Mouse (Mus musculus): ENCODE measurements around the gene Pde1a. TPM values are rescaled to one million over a fixed set of nuclear protein-coding genes. Genes with fewer than 3 reads are reported as not detected.
A peak's percentile ranks its signal among the peaks of the same experiment; 100 is the strongest.

Gene Pde1a
- 0.63 and 0.77 TPM in 2 replicates for polyA plus RNA-seq (2016; fragmentation: Nextera tagmentation; extraction: Ambion mirVana)

GRCm38 (mm10) chr2:80128861-80129698 is at the start of gene Pde1a:
Gene Pde1a (minus strand): TSS chr2:80129458.
- no peaks in the 10 kb centered on the region for H3K36me3 ChIP-seq (replicated peaks)
- H3K27ac ChIP-seq (replicated peaks), result peak within 1 kb of the TSS; percentile 24; the same call in 1 of the 2 replicates
- peak; percentile 44 for DNase-seq (ENCODE audit: low spot score)
- 17% methylated on average over 21 of the region's 21 CpGs for WGBS
- H3K27me3 ChIP-seq (replicated peaks; ENCODE audit: low read depth, poor library complexity, severe bottlenecking), result no peaks in the 10 kb centered on the region
- peak within 1 kb of the TSS; percentile 55 for H3K4me3 ChIP-seq
- H3K9me3 ChIP-seq, result no peaks in the 10 kb centered on the region
- peaks cover 19% of the 10 kb centered on the region for H3K4me1 ChIP-seq

- no peaks in the 10 kb centered on the region for H3K36me3 ChIP-seq (replicated peaks)
- no peak for DNase-seq (ENCODE audit: low spot score)
- H3K4me3 ChIP-seq, result no peak overlapping the region
- H3K27ac ChIP-seq (replicated peaks), result no peak overlapping the region
- no peaks in the 10 kb centered on the region for H3K4me1 ChIP-seq
- no peaks in the 10 kb centered on the region for H3K9me3 ChIP-seq
- H3K27me3 ChIP-seq (replicated peaks; ENCODE audit: low read depth, poor library complexity, severe bottlenecking), result no peaks in the 10 kb centered on the region
- WGBS, result 65% methylated on average over 4 of the region's 4 CpGs
These were observed 49.5 kb upstream of the Pde1a start for GRCm38 (mm10) chr2:80178608-80179280.

- H3K36me3 ChIP-seq (replicated peaks), result no peaks in the 10 kb centered on the region
- 75% methylated on average over 3 of the region's 3 CpGs for WGBS
- H3K4me3 ChIP-seq, result no peak overlapping the region
- no peaks in the 10 kb centered on the region for H3K27me3 ChIP-seq (replicated peaks; ENCODE audit: low read depth, poor library complexity, severe bottlenecking)
- DNase-seq (ENCODE audit: low spot score), result no peak
- H3K4me1 ChIP-seq, result no peaks in the 10 kb centered on the region
- H3K9me3 ChIP-seq, result no peaks in the 10 kb centered on the region
- H3K27ac ChIP-seq (replicated peaks), result no peak overlapping the region
These were observed 48.9 kb upstream of the Pde1a start for GRCm38 (mm10) chr2:80178154-80178553.

- H3K4me3 ChIP-seq, result no peak overlapping the region
- H3K9me3 ChIP-seq, result no peaks in the 10 kb centered on the region
- WGBS, result 93% methylated on average over 1 of the region's 1 CpGs
- DNase-seq (ENCODE audit: low spot score), result no peak
- no peaks in the 10 kb centered on the region for H3K36me3 ChIP-seq (replicated peaks)
- no peak overlapping the region for H3K27ac ChIP-seq (replicated peaks)
- H3K27me3 ChIP-seq (replicated peaks; ENCODE audit: low read depth, poor library complexity, severe bottlenecking), result no peaks in the 10 kb centered on the region
- H3K4me1 ChIP-seq, result no peaks in the 10 kb centered on the region
These were observed 38.8 kb upstream of the Pde1a start for GRCm38 (mm10) chr2:80168103-80168502.

- no peaks in the 10 kb centered on the region for H3K9me3 ChIP-seq
- WGBS, result 86% methylated on average over 2 of the region's 2 CpGs
- no peak for DNase-seq (ENCODE audit: low spot score)
- H3K27ac ChIP-seq (replicated peaks), result no peak overlapping the region
- no peaks in the 10 kb centered on the region for H3K36me3 ChIP-seq (replicated peaks)
- no peaks in the 10 kb centered on the region for H3K27me3 ChIP-seq (replicated peaks; ENCODE audit: low read depth, poor library complexity, severe bottlenecking)
- no peaks in the 10 kb centered on the region for H3K4me1 ChIP-seq
- no peak overlapping the region for H3K4me3 ChIP-seq
These were observed 29.5 kb upstream of the Pde1a start for GRCm38 (mm10) chr2:80158784-80159183.

- H3K27me3 ChIP-seq (replicated peaks; ENCODE audit: low read depth, poor library complexity, severe bottlenecking), result no peaks in the 10 kb centered on the region
- no peak overlapping the region for H3K4me3 ChIP-seq
- H3K36me3 ChIP-seq (replicated peaks), result no peaks in the 10 kb centered on the region
- no peaks in the 10 kb centered on the region for H3K4me1 ChIP-seq
- no peak for DNase-seq (ENCODE audit: low spot score)
- WGBS, result 87% methylated on average over 3 of the region's 3 CpGs
- no peak overlapping the region for H3K27ac ChIP-seq (replicated peaks)
- no peaks in the 10 kb centered on the region for H3K9me3 ChIP-seq
These were observed 28.9 kb upstream of the Pde1a start for GRCm38 (mm10) chr2:80158196-80158595.

- H3K4me1 ChIP-seq, result no peaks in the 10 kb centered on the region
- H3K9me3 ChIP-seq, result no peaks in the 10 kb centered on the region
- no peak for DNase-seq (ENCODE audit: low spot score)
- H3K27ac ChIP-seq (replicated peaks), result no peak overlapping the region
- WGBS, result 86% methylated on average over 6 of the region's 6 CpGs
- no peaks in the 10 kb centered on the region for H3K27me3 ChIP-seq (replicated peaks; ENCODE audit: low read depth, poor library complexity, severe bottlenecking)
- H3K36me3 ChIP-seq (replicated peaks), result no peaks in the 10 kb centered on the region
- no peak overlapping the region for H3K4me3 ChIP-seq
These were observed 20.8 kb upstream of the Pde1a start for GRCm38 (mm10) chr2:80150019-80150418.

- H3K27ac ChIP-seq (replicated peaks), result no peak overlapping the region
- no peak overlapping the region for H3K4me3 ChIP-seq
- no peaks in the 10 kb centered on the region for H3K36me3 ChIP-seq (replicated peaks)
- H3K9me3 ChIP-seq, result no peaks in the 10 kb centered on the region
- H3K27me3 ChIP-seq (replicated peaks; ENCODE audit: low read depth, poor library complexity, severe bottlenecking), result no peaks in the 10 kb centered on the region
- WGBS, result 82% methylated on average over 3 of the region's 3 CpGs
- H3K4me1 ChIP-seq, result no peaks in the 10 kb centered on the region
- no peak for DNase-seq (ENCODE audit: low spot score)
These were observed 20.1 kb upstream of the Pde1a start for GRCm38 (mm10) chr2:80149332-80149731.

- Histone ChIP-seq H3K9me3 (no peaks in the 10 kb centered on the region), H3K36me3 (replicated peaks) (no peaks in the 10 kb centered on the region), H3K27ac (replicated peaks) (no peak overlapping the region), H3K27me3 (replicated peaks; ENCODE audit: low read depth, poor library complexity, severe bottlenecking) (no peaks in the 10 kb centered on the region), H3K4me3 (no peak overlapping the region), H3K4me1 (no peaks in the 10 kb centered on the region)
- WGBS, result 85% methylated on average over 3 of the region's 3 CpGs
- DNase-seq (ENCODE audit: low spot score), result no peak
These were observed 5.8 kb upstream of the Pde1a start for GRCm38 (mm10) chr2:80135076-80135475.

- no peak overlapping the region for H3K4me3 ChIP-seq
- no peak for DNase-seq (ENCODE audit: low spot score)
- WGBS, result 91% methylated on average over 3 of the region's 3 CpGs
- no peaks in the 10 kb centered on the region for H3K36me3 ChIP-seq (replicated peaks)
- H3K27me3 ChIP-seq (replicated peaks; ENCODE audit: low read depth, poor library complexity, severe bottlenecking), result no peaks in the 10 kb centered on the region
- H3K27ac ChIP-seq (replicated peaks), result no peak overlapping the region
- no peaks in the 10 kb centered on the region for H3K9me3 ChIP-seq
- peaks cover 14% of the 10 kb centered on the region for H3K4me1 ChIP-seq
These were observed 3.4 kb upstream of the Pde1a start for GRCm38 (mm10) chr2:80132677-80133076.

GRCm38 (mm10) chr2:80126663-80127062 is 2.6 kb downstream of the Pde1a start:
- H3K27ac ChIP-seq (replicated peaks), result no peak overlapping the region
- 31% methylated on average over 4 of the region's 4 CpGs for WGBS
- H3K9me3 ChIP-seq, result no peaks in the 10 kb centered on the region
- no peaks in the 10 kb centered on the region for H3K36me3 ChIP-seq (replicated peaks)
- peaks cover 19% of the 10 kb centered on the region for H3K4me1 ChIP-seq
- no peak overlapping the region for H3K4me3 ChIP-seq
- DNase-seq (ENCODE audit: low spot score), result no peak
- H3K27me3 ChIP-seq (replicated peaks; ENCODE audit: low read depth, poor library complexity, severe bottlenecking), result no peaks in the 10 kb centered on the region

- 84% methylated on average over 2 of the region's 2 CpGs for WGBS
These were observed 42.4 kb downstream of the Pde1a start for GRCm38 (mm10) chr2:80086891-80087290.

More at GRCm38 (mm10) chr2:80086891-80087290, 42.4 kb downstream of the Pde1a start:
- DNase-seq (ENCODE audit: low spot score), result no peak
- H3K27ac ChIP-seq (replicated peaks), result no peak overlapping the region
- H3K4me3 ChIP-seq, result no peak overlapping the region
- no peaks in the 10 kb centered on the region for H3K36me3 ChIP-seq (replicated peaks)
- H3K9me3 ChIP-seq, result no peaks in the 10 kb centered on the region
- no peaks in the 10 kb centered on the region for H3K4me1 ChIP-seq
- H3K27me3 ChIP-seq (replicated peaks; ENCODE audit: low read depth, poor library complexity, severe bottlenecking), result no peaks in the 10 kb centered on the region

Measured in embryonic facial prominence, embryonic 10.5 days (tissue).